Mouse (Mus musculus) megakaryocyte, embryonic 14.5 days (primary cell): ENCODE measurements around the gene Gemin5.

Experiments used
- FLI1 ChIP-seq: IDR thresholded peaks from 2 replicates; pipeline ENCODE4 v1.6.1; 2012; ENCODE audit warnings: low read length, inconsistent platforms, mixed read lengths
- GATA1 ChIP-seq: IDR thresholded peaks from 3 replicates; pipeline ENCODE4 v1.6.1; 2012; ENCODE audit warnings: mixed read lengths, low read length, inconsistent platforms, borderline replicate concordance

DNA sequence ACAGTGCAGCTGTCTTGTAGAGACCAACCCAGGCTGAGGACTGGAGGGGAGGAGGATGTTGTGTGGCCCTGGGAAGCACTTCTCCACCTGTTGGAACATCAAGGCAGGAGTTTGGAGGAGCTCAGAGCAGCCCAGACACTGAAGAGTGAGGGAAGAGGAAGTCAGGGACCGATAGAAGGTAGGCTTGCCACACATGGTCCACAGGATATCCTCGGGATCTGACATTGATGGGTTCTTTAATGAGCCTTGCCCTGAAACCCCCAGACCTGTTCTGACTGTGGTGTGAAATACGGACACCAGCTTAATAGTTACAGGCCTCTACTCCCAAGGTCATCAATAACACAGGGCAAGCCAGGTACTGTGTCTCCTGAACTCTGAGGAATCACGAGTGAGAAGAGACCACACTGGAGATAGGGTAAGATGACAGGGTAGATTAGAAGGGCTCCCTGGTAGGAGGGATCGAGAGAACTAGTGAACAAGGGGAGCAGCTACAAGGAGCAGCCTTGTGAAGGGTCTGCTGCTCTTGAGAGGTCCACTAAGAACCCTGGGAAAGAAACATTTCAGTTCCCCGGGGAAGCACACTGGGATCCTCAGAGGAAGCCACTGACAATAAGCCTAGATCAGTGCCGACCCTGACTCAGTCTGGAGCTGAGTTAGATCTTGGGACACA lies 45.5 kb upstream of the Gemin5 start:
- no peak for TF ChIP-seq GATA1
- no peak for TF ChIP-seq FLI1
